Mouse (Mus musculus) adipocyte (in vitro differentiated cells): Measurements from ENCODE around the gene Dcun1d5.
"Not testable (repeated sequence)": the region's sequence is repeated elsewhere in the genome, so short reads cannot be mapped to it uniquely, and the experiment has no call there.

Source experiments
- DNase-seq: peaks from one replicate; pipeline ENCODE4 v3.0.0-alpha.2; 2016; ENCODE audit warnings: low spot score

The Dcun1d5 gene

GRCm38 (mm10) chr9:7184172-7184896 is at the start of gene Dcun1d5, which contains the start of gene Dync2h1:
TSS of gene Dcun1d5 (plus strand) at chr9:7184520.
TSS of gene Dync2h1 (minus strand) at chr9:7184446.
- peak; percentile 97 for DNase-seq

- no peak for DNase-seq
These were observed 29.9 kb upstream of the Dcun1d5 start for GRCm38 (mm10) chr9:7154391-7154790.

- DNase-seq = no peak
These were observed 25.7 kb upstream of the Dcun1d5 start for GRCm38 (mm10) chr9:7158605-7159004.

GRCm38 (mm10) chr9:7159718-7160117 is 24.6 kb upstream of the Dcun1d5 start:
- no peak for DNase-seq

GRCm38 (mm10) chr9:7160688-7161087 is 23.6 kb upstream of the Dcun1d5 start:
- DNase-seq = no peak

- no peak for DNase-seq
These were observed 16.9 kb upstream of the Dcun1d5 start for GRCm38 (mm10) chr9:7167339-7167998.

- DNase-seq = no peak
These were observed 10.6 kb upstream of the Dcun1d5 start for GRCm38 (mm10) chr9:7173756-7174155.

- no peak for DNase-seq
These were observed 7.4 kb upstream of the Dcun1d5 start for GRCm38 (mm10) chr9:7176618-7177610.

GRCm38 (mm10) chr9:7184897-7185291 is 574 bp downstream of the Dcun1d5 start:
- DNase-seq = peak; percentile 82

- not testable (repeated sequence) for DNase-seq
These were observed 6.4 kb downstream of the Dcun1d5 start for GRCm38 (mm10) chr9:7190694-7191093.

- peak; percentile 68 for DNase-seq
These were observed 31.9 kb downstream of the Dcun1d5 start for GRCm38 (mm10) chr9:7216240-7216639.

- DNase-seq = peak; percentile 19
These were observed 36.7 kb downstream of the Dcun1d5 start for GRCm38 (mm10) chr9:7221024-7221423.

- no peak for DNase-seq
These were observed 37.1 kb downstream of the Dcun1d5 start for GRCm38 (mm10) chr9:7221460-7221859.

GRCm38 (mm10) chr9:7238619-7239018 is 54.3 kb downstream of the Dcun1d5 start:
- no peak for DNase-seq

GRCm38 (mm10) chr9:7239967-7240366 is 55.6 kb downstream of the Dcun1d5 start:
- DNase-seq = no peak

GRCm38 (mm10) chr9:7252797-7253654 is 68.7 kb downstream of the Dcun1d5 start:
- DNase-seq = peak; percentile 86
